Mouse (Mus musculus): Measurements from ENCODE around the gene Atxn2l. TPM values are rescaled to one million over a fixed set of nuclear protein-coding genes. Genes with fewer than 3 reads are reported as not detected.

The Atxn2l gene
- total RNA-seq, 2 experiments from 2014 or later: 57.0 to 70.7 TPM

Other genes starting within 250 kb of the Atxn2l start
- 10 to 100 TPM; 38.4 to 43.0 TPM for gene Sbk1, start 230.8 kb downstream of the Atxn2l start, total RNA-seq (2021)
- gene Lat, start 133.9 kb downstream of the Atxn2l start, total RNA-seq (2021): 1 to 10 TPM; 1.3 to 1.9 TPM
- gene Spns1, start 126.0 kb downstream of the Atxn2l start, total RNA-seq (2021): 10 to 100 TPM; 31.6 to 33.9 TPM
- 1 to 10 TPM; 3.2 to 4.1 TPM for gene Nfatc2ip, start 106.7 kb downstream of the Atxn2l start, total RNA-seq (2021)
- gene Cd19, start 88.5 kb downstream of the Atxn2l start, total RNA-seq (2021): under 1 TPM; 0.13 to 0.39 TPM
- gene Rabep2, start 74.7 kb downstream of the Atxn2l start, total RNA-seq (2021): 10 to 100 TPM; 14.0 to 16.2 TPM
- 1,000 to 10,000 TPM; 6,232 to 6,720 TPM for gene Atp2a1, start 40.3 kb downstream of the Atxn2l start, total RNA-seq (2021)
- gene Sh2b1, start 28.0 kb downstream of the Atxn2l start, total RNA-seq (2021): 10 to 100 TPM; 52.7 to 57.0 TPM
- gene Tufm, start 16.1 kb downstream of the Atxn2l start, total RNA-seq (2021): 100 to 1,000 TPM in 1 of 2 experiments, 10 to 100 TPM in 1; 97.3 to 127 TPM
- gene Eif3c, start 63.0 kb upstream of the Atxn2l start, total RNA-seq (2021): 100 to 1,000 TPM; 181 to 184 TPM
- 1 to 10 TPM in 1 of 2 experiments, under 1 TPM in 1; 0.83 to 1.4 TPM for gene Apobr, start 81.5 kb upstream of the Atxn2l start, total RNA-seq (2021)
- 10 to 100 TPM; 11.8 to 14.1 TPM for gene Cln3, start 82.4 kb upstream of the Atxn2l start, total RNA-seq (2021)
- not detected for gene Il27, start 91.5 kb upstream of the Atxn2l start, total RNA-seq (2021)
- gene Nupr1, start 127.4 kb upstream of the Atxn2l start, total RNA-seq (2021): 10 to 100 TPM; 18.2 to 21.6 TPM
- 10 to 100 TPM; 27.7 to 31.8 TPM for gene Sgf29, start 145.9 kb upstream of the Atxn2l start, total RNA-seq (2021)
- gene Sult1a1, start 173.0 kb upstream of the Atxn2l start, total RNA-seq (2021): 10 to 100 TPM; 13.1 to 14.2 TPM
- gene Bola2, start 192.0 kb upstream of the Atxn2l start, total RNA-seq (2021): 10 to 100 TPM; 56.2 to 61.9 TPM
- gene Slx1b, start 192.3 kb upstream of the Atxn2l start, total RNA-seq (2021): 1 to 10 TPM; 7.0 to 7.4 TPM
- gene Coro1a, start 204.3 kb upstream of the Atxn2l start, total RNA-seq (2021): 10 to 100 TPM; 11.8 to 14.5 TPM

Measured in gastrocnemius, postnatal 4 days (tissue).